Comparison of ENCODE assay signal across 28 mouse cellular contexts in genomic region chr11:3497296-3497695, GRCm38 (mm10). TPM values are rescaled to one million over a fixed set of nuclear protein-coding genes. Genes with fewer than 3 reads are reported as not detected.
DNase-seq lines count a peak whose midpoint lies in the region; ATAC-seq and TF ChIP-seq lines count a peak whose summit lies in the region.
"Had no signal": no experiment of that assay in that cellular context is flagged by ENCODE, and none has a peak within 500 bp of the region (broad histone marks: within the 10 kb centered on the region; RNA-seq: fewer than 3 reads in every experiment).

No protein-coding gene starts in this region.

- H3K4me2 ChIP-seq in embryonic facial prominence, embryonic 15.5 days (replicated peaks), result no peak overlapping the region
- no peak overlapping the region for H3K4me2 ChIP-seq in kidney, embryonic 16.5 days (replicated peaks; ENCODE audit: low read depth, low read length)
- no peak overlapping the region for H3K4me2 ChIP-seq in lung, embryonic 15.5 days
- H3K4me2 ChIP-seq: embryonic facial prominence, embryonic 13.5 days; forebrain, embryonic 13.5 days; heart, embryonic 13.5 days; hindbrain, embryonic 14.5 days had no signal

- H3K4me1 ChIP-seq in embryonic facial prominence, embryonic 15.5 days, result no peaks in the 10 kb centered on the region
- peaks cover 17% of the 10 kb centered on the region for H3K4me1 ChIP-seq in embryonic facial prominence, embryonic 10.5 days
- no peaks in the 10 kb centered on the region; the same call in 1 of the 2 replicates for H3K4me1 ChIP-seq in kidney, embryonic 16.5 days (ENCODE audit: insufficient read depth, low read length)
- no peaks in the 10 kb centered on the region for H3K4me1 ChIP-seq in lung, embryonic 15.5 days
- H3K4me1 ChIP-seq in lung, adult 2 months (ENCODE audit: control insufficient read depth, insufficient read depth, low read length), result no peaks in the 10 kb centered on the region
- no peaks in the 10 kb centered on the region for H3K4me1 ChIP-seq in MEL (ENCODE audit: control insufficient read depth in 1 of 2, insufficient read depth in 2 of 2, low read length in 2 of 2)
- H3K4me1 ChIP-seq: forebrain, embryonic 13.5 days had no signal

- no peak for TF ChIP-seq CTCF in lung, adult 2 months (IDR thresholded peaks at IDR 0.05; ENCODE audit: insufficient read depth, low read length)
- no peak for TF ChIP-seq CTCF in MEL (IDR thresholded peaks at IDR 0.05 in 2 of 3, conservative IDR thresholded peaks at IDR 0.05 in 1 of 3; ENCODE audit: control insufficient read depth in 1 of 3, insufficient read depth in 1 of 3, low read depth in 2 of 3, low read length in 3 of 3, poor library complexity in 1 of 3, severe bottlenecking in 1 of 3)

- no peak for TF ChIP-seq POLR2A in lung, adult 2 months (IDR thresholded peaks at IDR 0.05; ENCODE audit: borderline replicate concordance, extremely low read depth, low read depth, low read length)
- no peak for TF ChIP-seq POLR2A in MEL (IDR thresholded peaks at IDR 0.05; ENCODE audit: control insufficient read depth in 1 of 2, insufficient read depth in 1 of 2, low read depth in 1 of 2, low read length in 2 of 2, poor library complexity in 1 of 2)

- H3K9me3 ChIP-seq in embryonic facial prominence, embryonic 15.5 days (replicated peaks), result no peaks in the 10 kb centered on the region
- H3K9me3 ChIP-seq in embryonic facial prominence, embryonic 10.5 days, result no peaks in the 10 kb centered on the region
- no peaks in the 10 kb centered on the region for H3K9me3 ChIP-seq in kidney, embryonic 16.5 days (ENCODE audit: low read length)
- H3K9me3 ChIP-seq in lung, embryonic 15.5 days, result no peaks in the 10 kb centered on the region
- H3K9me3 ChIP-seq in MEL (replicated peaks; ENCODE audit: insufficient read depth, low read length), result no peaks in the 10 kb centered on the region
- H3K9me3 ChIP-seq: embryonic facial prominence, embryonic 13.5 days; forebrain, embryonic 10.5 days; forebrain, embryonic 13.5 days; heart, embryonic 10.5 days; heart, embryonic 13.5 days had no signal

- DNase-seq in embryonic facial prominence, embryonic 10.5 days (ENCODE audit: low spot score), result no peak
- no peak for DNase-seq in kidney, postnatal 36 days
- DNase-seq in lung, adult 2 months, result no peak
- DNase-seq in MEL (ENCODE audit: low read depth, low spot score), result no peak
- DNase-seq in spleen, adult 18-20 months, result no peak
- DNase-seq: adrenal gland, adult 8-10 months; adrenal gland, postnatal 25 days; cerebellum, postnatal 14 days; gastrocnemius, postnatal 10 days; gastrocnemius, postnatal 36 days; heart, adult 2 months; heart, postnatal 14 days; heart, postnatal 4 days had no signal

- TF ChIP-seq EP300 in MEL (IDR thresholded peaks at IDR 0.05; ENCODE audit: low read depth in 1 of 2, low read length in 2 of 2), result no peak

- no peaks in the 10 kb centered on the region for H3K36me3 ChIP-seq in embryonic facial prominence, embryonic 15.5 days
- H3K36me3 ChIP-seq in embryonic facial prominence, embryonic 10.5 days (replicated peaks), result no peaks in the 10 kb centered on the region
- no peaks in the 10 kb centered on the region for H3K36me3 ChIP-seq in kidney, embryonic 16.5 days (ENCODE audit: insufficient read depth, low read length)
- H3K36me3 ChIP-seq in lung, embryonic 15.5 days, result no peaks in the 10 kb centered on the region
- H3K36me3 ChIP-seq in MEL (ENCODE audit: control insufficient read depth in 1 of 2, insufficient read depth in 2 of 2, low read length in 2 of 2), result no peaks in the 10 kb centered on the region
- H3K36me3 ChIP-seq: embryonic facial prominence, embryonic 13.5 days; forebrain, embryonic 10.5 days had no signal

- peak overlapping the region; percentile 60; the same call in 1 of the 2 replicates for H3K27ac ChIP-seq in embryonic facial prominence, embryonic 15.5 days (replicated peaks)
- H3K27ac ChIP-seq in embryonic facial prominence, embryonic 10.5 days (replicated peaks), result no peak overlapping the region
- peak overlapping the region; percentile 69 for H3K27ac ChIP-seq in kidney, embryonic 16.5 days (ENCODE audit: low read length)
- peak overlapping the region; percentile 50 for H3K27ac ChIP-seq in lung, embryonic 15.5 days
- H3K27ac ChIP-seq in MEL (ENCODE audit: control insufficient read depth, low read depth, low read length), result no peak overlapping the region
- H3K27ac ChIP-seq: embryonic facial prominence, embryonic 13.5 days; forebrain, embryonic 10.5 days; forebrain, embryonic 13.5 days; heart, adult 2 months; heart, embryonic 10.5 days; heart, embryonic 13.5 days; hindbrain, embryonic 14.5 days; hindbrain, postnatal 0 days had no signal

- no peak for ATAC-seq in embryonic facial prominence, embryonic 15.5 days (ENCODE audit: insufficient number of reproducible peaks, low FRiP score, low TSS enrichment, low read depth)
- ATAC-seq in kidney, embryonic 16.5 days (ENCODE audit: low FRiP score, low TSS enrichment), result no peak
- ATAC-seq in lung, embryonic 15.5 days (ENCODE audit: borderline replicate concordance, extremely low read depth, low FRiP score, low TSS enrichment), result no peak
- ATAC-seq: activated CD4-positive, CD25-positive, alpha-beta regulatory T cell, adult 4 months; forebrain, embryonic 13.5 days; forebrain, embryonic 16.5 days; hindbrain, postnatal 0 days had no signal

- TF ChIP-seq RAD21 in MEL (IDR thresholded peaks at IDR 0.05; ENCODE audit: low read depth, low read length), result no peak

- H3K27me3 ChIP-seq in embryonic facial prominence, embryonic 15.5 days, result no peaks in the 10 kb centered on the region
- H3K27me3 ChIP-seq in embryonic facial prominence, embryonic 10.5 days (replicated peaks; ENCODE audit: low read depth, poor library complexity, severe bottlenecking), result no peaks in the 10 kb centered on the region
- H3K27me3 ChIP-seq in kidney, embryonic 16.5 days (ENCODE audit: insufficient read depth, low read length), result no peaks in the 10 kb centered on the region
- no peaks in the 10 kb centered on the region for H3K27me3 ChIP-seq in lung, embryonic 15.5 days
- H3K27me3 ChIP-seq in MEL (ENCODE audit: control insufficient read depth in 1 of 2, insufficient read depth in 2 of 2, low read length in 2 of 2), result no peaks in the 10 kb centered on the region
- H3K27me3 ChIP-seq: embryonic facial prominence, embryonic 13.5 days; forebrain, embryonic 13.5 days had no signal

- no peaks in the 10 kb centered on the region for H3K79me2 ChIP-seq in MEL (ENCODE audit: control insufficient read depth, insufficient read depth, low read length, poor library complexity)

- 83% methylated on average over 1 of the region's 1 CpGs for WGBS in embryonic facial prominence, embryonic 15.5 days
- WGBS in embryonic facial prominence, embryonic 10.5 days, result 88% methylated on average over 1 of the region's 1 CpGs
- WGBS in kidney, embryonic 16.5 days, result 88% methylated on average over 1 of the region's 1 CpGs
- WGBS in lung, embryonic 15.5 days, result 63% methylated on average over 1 of the region's 1 CpGs
- 100% methylated on average over 1 of the region's 1 CpGs for WGBS in lung, adult 2 months

- H3K4me3 ChIP-seq in embryonic facial prominence, embryonic 15.5 days (replicated peaks), result no peak overlapping the region
- H3K4me3 ChIP-seq in embryonic facial prominence, embryonic 10.5 days, result no peak overlapping the region
- H3K4me3 ChIP-seq in kidney, embryonic 16.5 days (ENCODE audit: low read length), result no peak overlapping the region
- H3K4me3 ChIP-seq in lung, embryonic 15.5 days, result no peak overlapping the region
- H3K4me3 ChIP-seq in lung, adult 2 months (replicated peaks; ENCODE audit: extremely low read depth, low read depth, low read length), result no peak overlapping the region
- no peak overlapping the region for H3K4me3 ChIP-seq in MEL (ENCODE audit: control insufficient read depth in 1 of 2, insufficient read depth in 1 of 2, low read depth in 2 of 2, low read length in 2 of 2)
- H3K4me3 ChIP-seq: embryonic facial prominence, embryonic 13.5 days; forebrain, embryonic 10.5 days; forebrain, embryonic 13.5 days; heart, adult 2 months; heart, embryonic 10.5 days; heart, embryonic 13.5 days had no signal

- H3K9ac ChIP-seq in embryonic facial prominence, embryonic 15.5 days, result no peak overlapping the region
- no peak overlapping the region for H3K9ac ChIP-seq in kidney, embryonic 16.5 days (replicated peaks; ENCODE audit: low read length)
- H3K9ac ChIP-seq in lung, embryonic 15.5 days, result no peak overlapping the region
- no peak overlapping the region for H3K9ac ChIP-seq in MEL (ENCODE audit: control insufficient read depth, low read depth, low read length, poor library complexity, severe bottlenecking)
- H3K9ac ChIP-seq: embryonic facial prominence, embryonic 13.5 days; forebrain, embryonic 13.5 days; heart, embryonic 13.5 days; hindbrain, embryonic 14.5 days had no signal

RNA-seq across cellular contexts. Expression of gene Inpp5j, which starts 7.3 kb away (rescaled TPM):
- polyA plus RNA-seq in embryonic facial prominence, embryonic 15.5 days (2015; fragmentation: Nextera tagmentation; extraction: Ambion mirVana), result 1.7 and 1.9 TPM in 2 replicates
- 0.13 and 0.25 TPM in 2 replicates for polyA plus RNA-seq in embryonic facial prominence, embryonic 10.5 days (2016; fragmentation: Nextera tagmentation; extraction: Ambion mirVana)
- polyA plus RNA-seq in kidney, embryonic 16.5 days (2015; fragmentation: Nextera tagmentation; extraction: Ambion mirVana), result 2.8 and 3.1 TPM in 2 replicates
- polyA plus RNA-seq in lung, embryonic 15.5 days (2015; fragmentation: Nextera tagmentation; extraction: Ambion mirVana), result 1.5 TPM in 2 replicates
- polyA plus RNA-seq in lung, adult 2 months (2012; rRNA removed), result 2.3 and 2.7 TPM in 2 replicates
- total RNA-seq in MEL (2012; rRNA removed), result 0.23 TPM in 2 replicates
- polyA plus RNA-seq in MEL (2012; ENCODE audit: insufficient read depth in 1 of 2, insufficient read length in 2 of 2, low read depth in 1 of 2, low replicate concordance in 2 of 2, missing spikeins in 1 of 2), result 1 to 10 TPM in 1 of 2 experiments, not detected in 1; 2.9 TPM
- total RNA-seq: common myeloid progenitor, adult 5-6 weeks had no signal
- polyA plus RNA-seq: activated CD4-positive, CD25-positive, alpha-beta regulatory T cell, adult 4 months had no signal

RNA-seq across cellular contexts. Expression of gene Pla2g3, which starts 9.2 kb away (rescaled TPM):
- polyA plus RNA-seq in embryonic facial prominence, embryonic 15.5 days (2015; fragmentation: Nextera tagmentation; extraction: Ambion mirVana), result 1.1 and 1.5 TPM in 2 replicates
- 1.6 and 2.0 TPM in 2 replicates for polyA plus RNA-seq in embryonic facial prominence, embryonic 10.5 days (2016; fragmentation: Nextera tagmentation; extraction: Ambion mirVana)
- 0.32 and 0.56 TPM in 2 replicates for polyA plus RNA-seq in kidney, embryonic 16.5 days (2015; fragmentation: Nextera tagmentation; extraction: Ambion mirVana)
- polyA plus RNA-seq in lung, embryonic 15.5 days (2015; fragmentation: Nextera tagmentation; extraction: Ambion mirVana), result 0.44 and 0.50 TPM in 2 replicates
- 0.50 and 3.1 TPM in 2 replicates for polyA plus RNA-seq in lung, adult 2 months (2012; rRNA removed)
- 0.15 and 0.29 TPM in 2 replicates for total RNA-seq in MEL (2012; rRNA removed)
- under 1 TPM in 1 of 2 experiments, not detected in 1; 0.39 TPM for polyA plus RNA-seq in MEL (2012; ENCODE audit: insufficient read depth in 1 of 2, insufficient read length in 2 of 2, low read depth in 1 of 2, low replicate concordance in 2 of 2, missing spikeins in 1 of 2)
- total RNA-seq: common myeloid progenitor, adult 5-6 weeks; gastrocnemius, adult 18-20 months; granulocyte monocyte progenitor cell, adult 5-6 weeks had no signal

RNA-seq across cellular contexts. Expression of gene Selenom, which starts 17.2 kb away (rescaled TPM):
- polyA plus RNA-seq in embryonic facial prominence, embryonic 15.5 days (2015; fragmentation: Nextera tagmentation; extraction: Ambion mirVana), result 197 and 208 TPM in 2 replicates
- 39.3 and 50.2 TPM in 2 replicates for polyA plus RNA-seq in embryonic facial prominence, embryonic 10.5 days (2016; fragmentation: Nextera tagmentation; extraction: Ambion mirVana)
- 113 and 114 TPM in 2 replicates for polyA plus RNA-seq in kidney, embryonic 16.5 days (2015; fragmentation: Nextera tagmentation; extraction: Ambion mirVana)
- polyA plus RNA-seq in lung, embryonic 15.5 days (2015; fragmentation: Nextera tagmentation; extraction: Ambion mirVana), result 99.2 and 102 TPM in 2 replicates
- polyA plus RNA-seq in lung, adult 2 months (2012; rRNA removed), result 111 and 138 TPM in 2 replicates
- 28.7 and 29.5 TPM in 2 replicates for total RNA-seq in MEL (2012; rRNA removed)
- polyA plus RNA-seq in MEL (2012; ENCODE audit: insufficient read depth in 1 of 2, insufficient read length in 2 of 2, low read depth in 1 of 2, low replicate concordance in 2 of 2, missing spikeins in 1 of 2), result 10 to 100 TPM in 1 of 2 experiments, not detected in 1; 35.4 TPM

RNA-seq across cellular contexts. Expression of gene Smtn, which starts 43.1 kb away (rescaled TPM):
- polyA plus RNA-seq in embryonic facial prominence, embryonic 15.5 days (2015; fragmentation: Nextera tagmentation; extraction: Ambion mirVana), result 89.2 and 93.7 TPM in 2 replicates
- polyA plus RNA-seq in embryonic facial prominence, embryonic 10.5 days (2016; fragmentation: Nextera tagmentation; extraction: Ambion mirVana), result 40.5 and 42.6 TPM in 2 replicates
- 110 and 116 TPM in 2 replicates for polyA plus RNA-seq in kidney, embryonic 16.5 days (2015; fragmentation: Nextera tagmentation; extraction: Ambion mirVana)
- polyA plus RNA-seq in lung, embryonic 15.5 days (2015; fragmentation: Nextera tagmentation; extraction: Ambion mirVana), result 107 and 108 TPM in 2 replicates
- polyA plus RNA-seq in lung, adult 2 months (2012; rRNA removed), result 43.1 and 51.6 TPM in 2 replicates
- total RNA-seq in MEL (2012; rRNA removed), result 203 and 204 TPM in 2 replicates
- polyA plus RNA-seq in MEL (2012; ENCODE audit: insufficient read depth in 1 of 2, insufficient read length in 2 of 2, low read depth in 1 of 2, low replicate concordance in 2 of 2, missing spikeins in 1 of 2), result 100 to 1,000 TPM in 1 of 2 experiments, not detected in 1; 370 TPM

RNA-seq across cellular contexts. Expression of gene Rnf185, which starts 45.1 kb away (rescaled TPM):
- 35.6 and 37.6 TPM in 2 replicates for polyA plus RNA-seq in embryonic facial prominence, embryonic 15.5 days (2015; fragmentation: Nextera tagmentation; extraction: Ambion mirVana)
- polyA plus RNA-seq in embryonic facial prominence, embryonic 10.5 days (2016; fragmentation: Nextera tagmentation; extraction: Ambion mirVana), result 37.6 and 40.2 TPM in 2 replicates
- polyA plus RNA-seq in kidney, embryonic 16.5 days (2015; fragmentation: Nextera tagmentation; extraction: Ambion mirVana), result 45.5 and 47.0 TPM in 2 replicates
- polyA plus RNA-seq in lung, embryonic 15.5 days (2015; fragmentation: Nextera tagmentation; extraction: Ambion mirVana), result 29.3 and 32.6 TPM in 2 replicates
- polyA plus RNA-seq in lung, adult 2 months (2012; rRNA removed), result 25.6 and 36.4 TPM in 2 replicates
- total RNA-seq in MEL (2012; rRNA removed), result 9.5 and 9.9 TPM in 2 replicates
- 10 to 100 TPM in 1 of 2 experiments, not detected in 1; 13.8 TPM for polyA plus RNA-seq in MEL (2012; ENCODE audit: insufficient read depth in 1 of 2, insufficient read length in 2 of 2, low read depth in 1 of 2, low replicate concordance in 2 of 2, missing spikeins in 1 of 2)

Comparison
In these comparisons a context has a peak if more than half of its experiments do, and no peak if none do; other contexts are left out.
1. H3K27ac ChIP-seq: peak in embryonic facial prominence, embryonic 15.5 days (single experiment), kidney, embryonic 16.5 days (single experiment) and lung, embryonic 15.5 days (single experiment); none in embryonic facial prominence, embryonic 10.5 days (single experiment) and MEL (single experiment).